Mouse (Mus musculus) MEL (cell line): ENCODE measurements at regions not wholly inside any gene's neighbourhood (a gene's known extent, or its start where the extent isn't known, plus 50 kb on each side); places are given as distances from the start of the nearest gene placed in this dataset.

Experiments
- GATA1 ChIP-seq: IDR thresholded peaks from 2 replicates; pipeline ENCODE4 v1.6.1; 2011; ENCODE audit warnings: low read depth, low read length, improper control_type of control experiment
- NRF1 ChIP-seq: IDR thresholded peaks from 2 replicates; pipeline ENCODE4 v1.6.1; 2014; ENCODE audit warnings: low read depth, mild to moderate bottlenecking, inconsistent platforms, low read length, improper control_type of control experiment, moderate library complexity; ENCODE audit not compliant: poor library complexity, insufficient read depth, severe bottlenecking
- POLR2A ChIP-seq, 2 experiments: IDR thresholded peaks; 2 replicates each; pipeline ENCODE4 v1.6.1; 2011 to 2012; ENCODE audit warnings: low read length in 2 of 2, mild to moderate bottlenecking in 2 of 2, control low read depth in 1 of 2, improper control_type of control experiment in 1 of 2, low read depth in 1 of 2, moderate library complexity in 1 of 2; ENCODE audit not compliant: control insufficient read depth in 1 of 2, insufficient read depth in 1 of 2, poor library complexity in 1 of 2
- TCF12 ChIP-seq: IDR thresholded peaks from 2 replicates; pipeline ENCODE4 v1.6.1; 2014; ENCODE audit warnings: low read depth, mild to moderate bottlenecking, inconsistent platforms, low read length, improper control_type of control experiment, moderate library complexity
- ZNF384 ChIP-seq: IDR thresholded peaks from 2 replicates; pipeline ENCODE4 v1.6.1; 2012; ENCODE audit warnings: low read depth, mild to moderate bottlenecking, inconsistent platforms, low read length, improper control_type of control experiment

DNA sequence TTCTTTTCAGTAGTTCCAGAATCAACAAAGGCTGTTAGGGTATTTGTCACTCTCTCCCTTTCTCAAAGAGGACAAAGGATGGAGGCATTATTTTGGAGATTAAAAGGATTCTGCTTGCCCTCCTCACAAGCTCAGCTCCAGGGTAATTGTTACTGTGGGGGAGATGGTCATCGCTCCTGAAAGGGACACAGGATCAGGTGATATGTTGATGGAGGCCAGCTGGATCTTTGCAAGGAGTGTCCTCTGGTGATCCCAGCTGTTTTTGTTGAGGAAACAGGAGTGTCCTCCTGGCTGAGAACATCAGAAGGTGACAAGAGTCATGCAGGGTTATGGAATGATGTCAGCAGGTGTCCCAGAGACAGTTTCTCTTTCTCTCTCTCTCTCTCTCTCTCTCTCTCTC is 119.7 kb downstream of the Cd83 start:
- TF ChIP-seq ZNF384 (no peak), NRF1 (no peak), POLR2A (IDR thresholded peaks at IDR 0.05; ENCODE audit: control insufficient read depth in 1 of 2, insufficient read depth in 1 of 2, low read depth in 1 of 2, low read length in 2 of 2, poor library complexity in 1 of 2) (no peak), TCF12 (no peak), GATA1 (no peak)
